Mouse (Mus musculus): ENCODE data around the gene Kcnma1.

DNA sequence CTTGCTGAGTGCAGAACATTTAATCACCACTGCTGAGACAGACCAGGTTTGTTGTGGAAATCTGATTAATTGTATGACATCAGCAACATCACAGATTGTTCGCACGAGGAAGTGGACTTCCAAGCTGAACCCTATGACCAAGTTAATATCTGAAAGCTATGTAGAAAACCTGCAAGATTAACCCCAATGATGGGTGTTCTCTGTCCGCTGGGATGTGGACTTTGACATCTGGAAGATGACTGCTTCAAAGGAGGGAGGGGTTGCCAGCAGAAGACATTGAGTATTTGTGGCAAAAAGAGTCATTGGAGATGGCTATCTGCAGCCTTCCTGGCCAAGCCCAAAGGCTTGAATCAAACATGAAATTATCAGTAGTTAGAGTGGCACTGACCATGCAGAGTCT, 480.9 kb downstream of the Kcnma1 start:
- TF ChIP-seq CTCF (IDR thresholded peaks at IDR 0.05; ENCODE audit: extremely low read depth, insufficient read length, insufficient replicate concordance, low read depth, low read length) (no peak), POLR2A (IDR thresholded peaks at IDR 0.05; ENCODE audit: low read depth, low read length) (no peak)
